Mouse (Mus musculus) heart, embryonic 11.5 days (tissue): ENCODE measurements around the gene Tmem163. TPM values are rescaled to one million over a fixed set of nuclear protein-coding genes. Genes with fewer than 3 reads are reported as not detected.
A peak's percentile ranks its signal among the peaks of the same experiment; 100 is the strongest.

Experiments
- ATAC-seq: fragments of 200-750 bp; cut with Nextera tagmentation; replicated peaks from 2 replicates; pipeline ENCODE4 v1.8.0; 2017; ENCODE audit warnings: moderate library complexity; ENCODE audit not compliant: insufficient number of reproducible peaks, low FRiP score, low TSS enrichment
- H3K27ac ChIP-seq: fragments of 300-500 bp; sonication (generic); 2 replicates; pipeline ENCODE4 v1.5.1; 2014; ENCODE audit warnings: mild to moderate bottlenecking, low read depth, low read length
- H3K27me3 ChIP-seq: fragments of 300-500 bp; sonication (generic); 2 replicates; pipeline ENCODE4 v1.6.1; 2014; ENCODE audit warnings: mild to moderate bottlenecking, low read length, mixed read lengths; ENCODE audit not compliant: control insufficient read depth, insufficient read depth
- H3K36me3 ChIP-seq: fragments of 300-500 bp; sonication (generic); 2 replicates; pipeline ENCODE4 v1.6.1; 2014; ENCODE audit warnings: mild to moderate bottlenecking, low read length, moderate library complexity, mixed read lengths; ENCODE audit not compliant: control insufficient read depth, insufficient read depth
- H3K4me1 ChIP-seq: fragments of 300-500 bp; sonication (generic); 2 replicates; pipeline ENCODE4 v1.6.1; 2014; ENCODE audit warnings: low read length; ENCODE audit not compliant: control insufficient read depth, insufficient read depth
- H3K4me2 ChIP-seq: fragments of 300-500 bp; sonication (generic); 2 replicates; pipeline ENCODE4 v1.6.1; 2014; ENCODE audit warnings: mild to moderate bottlenecking, moderate library complexity
- H3K4me3 ChIP-seq: fragments of 300-500 bp; sonication (generic); 2 replicates; pipeline ENCODE4 v1.5.1; 2014; ENCODE audit warnings: low read depth, low read length
- H3K9ac ChIP-seq: fragments of 300-500 bp; sonication (generic); 2 replicates; pipeline ENCODE4 v1.6.1; 2014; ENCODE audit warnings: mild to moderate bottlenecking, low read depth, low read length, moderate library complexity
- H3K9me3 ChIP-seq: fragments of 300-500 bp; sonication (generic); replicated peaks from 2 replicates; pipeline ENCODE4 v1.6.1; 2016; ENCODE audit warnings: low read length; ENCODE audit not compliant: control insufficient read depth
- WGBS: fragments of 180-500 bp; shearing (Covaris S2); extraction: QIAGEN DNeasy Blood & Tissue Kit; methylation state at CpG from one replicate; pipeline ENCODE4 v1.1.7; 2014; ENCODE audit not compliant: insufficient replicate concordance; 5-methylcytosine and 5-hydroxymethylcytosine counted together
- polyA plus RNA-seq: library from polyadenylated mRNA; unstranded; fragments of >200 nt; fragmentation: Nextera tagmentation; extraction: Ambion mirVana; gene quantifications from 2 replicates; pipeline ENCODE4 v1.2.1, GENCODE M21; 2014

Tmem163 gene
- 30.5 and 32.0 TPM in 2 replicates for polyA plus RNA-seq

GRCm38 (mm10) chr1:127679498-127680133, at the start of gene Tmem163:
Gene Tmem163 (minus strand): TSS chr1:127679548.
- H3K36me3 ChIP-seq = no peaks in the 10 kb centered on the region
- ATAC-seq = no peak
- peak within 1 kb of the TSS; percentile 90 for H3K4me2 ChIP-seq
- no peak within 1 kb of the TSS for H3K9ac ChIP-seq
- H3K9me3 ChIP-seq = no peaks in the 10 kb centered on the region
- peaks cover 34% of the 10 kb centered on the region for H3K27me3 ChIP-seq
- H3K4me3 ChIP-seq = peak within 1 kb of the TSS; percentile 72; the same call in 1 of the 2 replicates
- 23% methylated on average over 18 of the region's 18 CpGs for WGBS
- H3K4me1 ChIP-seq = peaks cover 9% of the 10 kb centered on the region
- H3K27ac ChIP-seq = no peak within 1 kb of the TSS

- no peaks in the 10 kb centered on the region for H3K27me3 ChIP-seq
- no peak within 1 kb of the TSS for H3K4me2 ChIP-seq
- H3K4me1 ChIP-seq = no peaks in the 10 kb centered on the region
- no peak within 1 kb of the TSS for H3K4me3 ChIP-seq
- ATAC-seq = no peak
- WGBS = 86% methylated on average over 4 of the region's 4 CpGs
- H3K9me3 ChIP-seq = no peaks in the 10 kb centered on the region
- H3K27ac ChIP-seq = no peak within 1 kb of the TSS
- H3K36me3 ChIP-seq = no peaks in the 10 kb centered on the region
- no peak within 1 kb of the TSS for H3K9ac ChIP-seq
These were observed 49.7 kb upstream of the Tmem163 start, which contains the start of gene Acmsd for GRCm38 (mm10) chr1:127729096-127729495. Gene Acmsd (plus strand): TSS chr1:127729413.

GRCm38 (mm10) chr1:127723596-127723995, 44.2 kb upstream of the Tmem163 start:
- Histone ChIP-seq H3K27me3 (no peaks in the 10 kb centered on the region), H3K9me3 (no peaks in the 10 kb centered on the region), H3K36me3 (no peaks in the 10 kb centered on the region), H3K4me1 (no peaks in the 10 kb centered on the region), H3K9ac (no peak overlapping the region), H3K4me2 (no peak overlapping the region), H3K4me3 (no peak overlapping the region), H3K27ac (no peak overlapping the region)
- no peak for ATAC-seq
- 42% methylated on average over 2 of the region's 2 CpGs for WGBS

- Histone ChIP-seq H3K27me3 (no peaks in the 10 kb centered on the region), H3K4me1 (peaks cover 5% of the 10 kb centered on the region; the same call in 1 of the 2 replicates), H3K4me3 (no peak overlapping the region), H3K9ac (no peak overlapping the region), H3K36me3 (no peaks in the 10 kb centered on the region), H3K9me3 (no peaks in the 10 kb centered on the region; the same call in 1 of the 2 replicates), H3K27ac (no peak overlapping the region), H3K4me2 (no peak overlapping the region)
- WGBS = 80% methylated on average over 1 of the region's 1 CpGs
- ATAC-seq = no peak
These were observed 38.9 kb upstream of the Tmem163 start for GRCm38 (mm10) chr1:127718290-127718689.

- H3K9ac ChIP-seq = no peak overlapping the region
- no peak overlapping the region for H3K27ac ChIP-seq
- H3K4me1 ChIP-seq = peaks cover 5% of the 10 kb centered on the region; the same call in 1 of the 2 replicates
- no peak for ATAC-seq
- H3K27me3 ChIP-seq = no peaks in the 10 kb centered on the region
- H3K9me3 ChIP-seq = no peaks in the 10 kb centered on the region; the same call in 1 of the 2 replicates
- H3K36me3 ChIP-seq = no peaks in the 10 kb centered on the region
- 52% methylated on average over 8 of the region's 8 CpGs for WGBS
- H3K4me3 ChIP-seq = no peak overlapping the region
- no peak overlapping the region for H3K4me2 ChIP-seq
These were observed 37.1 kb upstream of the Tmem163 start for GRCm38 (mm10) chr1:127716441-127716840.

- H3K4me3 ChIP-seq = no peak overlapping the region
- no peak overlapping the region for H3K9ac ChIP-seq
- no peaks in the 10 kb centered on the region for H3K9me3 ChIP-seq
- no peaks in the 10 kb centered on the region for H3K36me3 ChIP-seq
- no peak for ATAC-seq
- no peak overlapping the region for H3K4me2 ChIP-seq
- no peak overlapping the region for H3K27ac ChIP-seq
- no peaks in the 10 kb centered on the region for H3K27me3 ChIP-seq
- no peaks in the 10 kb centered on the region for H3K4me1 ChIP-seq
- 70% methylated on average over 5 of the region's 5 CpGs for WGBS
These were observed 26.9 kb upstream of the Tmem163 start for GRCm38 (mm10) chr1:127706269-127706668.

GRCm38 (mm10) chr1:127702187-127702586, 22.8 kb upstream of the Tmem163 start:
- H3K9me3 ChIP-seq = no peaks in the 10 kb centered on the region
- 85% methylated on average over 1 of the region's 1 CpGs for WGBS
- H3K9ac ChIP-seq = no peak overlapping the region
- H3K4me3 ChIP-seq = no peak overlapping the region
- H3K36me3 ChIP-seq = no peaks in the 10 kb centered on the region
- H3K4me2 ChIP-seq = no peak overlapping the region
- no peak for ATAC-seq
- no peaks in the 10 kb centered on the region for H3K27me3 ChIP-seq
- H3K27ac ChIP-seq = no peak overlapping the region
- no peaks in the 10 kb centered on the region for H3K4me1 ChIP-seq

GRCm38 (mm10) chr1:127696533-127696932, 17.2 kb upstream of the Tmem163 start:
- no peaks in the 10 kb centered on the region for H3K27me3 ChIP-seq
- no peak for ATAC-seq
- H3K9me3 ChIP-seq = no peaks in the 10 kb centered on the region
- H3K4me2 ChIP-seq = no peak overlapping the region
- WGBS = 25% methylated on average over 2 of the region's 2 CpGs
- H3K27ac ChIP-seq = no peak overlapping the region
- H3K4me1 ChIP-seq = no peaks in the 10 kb centered on the region
- no peak overlapping the region for H3K4me3 ChIP-seq
- H3K9ac ChIP-seq = no peak overlapping the region
- no peaks in the 10 kb centered on the region for H3K36me3 ChIP-seq
